Mouse (Mus musculus): ENCODE measurements around the gene Cpne5. TPM values are rescaled to one million over a fixed set of nuclear protein-coding genes. Genes with fewer than 3 reads are reported as not detected.

Cpne5 gene
- polyA plus RNA-seq, 1 experiment, result 0.16 TPM

DNA sequence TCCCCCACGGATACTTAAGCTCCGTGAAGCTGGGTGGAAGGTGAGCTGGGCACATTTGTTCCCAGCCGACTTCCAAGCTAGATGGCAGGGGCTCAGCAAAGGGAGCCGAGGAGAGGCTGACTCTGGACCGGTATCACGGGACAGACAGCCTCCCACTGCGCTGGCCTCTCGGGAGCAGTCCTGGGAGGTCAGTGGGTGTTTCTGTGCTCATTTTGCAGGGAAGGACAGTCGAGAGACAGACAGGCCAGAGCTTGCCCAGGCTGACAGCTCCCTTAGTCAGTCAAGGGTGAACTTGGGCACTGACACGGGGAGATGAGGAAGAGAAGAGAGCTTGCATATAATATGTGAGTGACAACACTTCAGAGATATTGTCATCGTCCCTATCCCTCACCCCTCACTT lies 54.8 kb downstream of the Cpne5 start:
- no peak for TF ChIP-seq MYOD1 (IDR thresholded peaks at IDR 0.05; ENCODE audit: control insufficient read depth, insufficient read length, low read depth)
- no peak for TF ChIP-seq CTCF (IDR thresholded peaks at IDR 0.05; ENCODE audit: control insufficient read depth, insufficient read depth, insufficient read length)
- TF ChIP-seq USF1 (IDR thresholded peaks at IDR 0.05; ENCODE audit: low read depth), result no peak
- no peak for TF ChIP-seq FOSL1 (IDR thresholded peaks at IDR 0.05; ENCODE audit: insufficient read depth, low read length, poor library complexity, severe bottlenecking)
- TF ChIP-seq MAX (IDR thresholded peaks at IDR 0.05), result no peak
- no peak for TF ChIP-seq MYOG (IDR thresholded peaks at IDR 0.05; ENCODE audit: control insufficient read depth, extremely low read depth, insufficient read length)
- no peak for TF ChIP-seq CEBPB (IDR thresholded peaks at IDR 0.05; ENCODE audit: low read depth)

DNA sequence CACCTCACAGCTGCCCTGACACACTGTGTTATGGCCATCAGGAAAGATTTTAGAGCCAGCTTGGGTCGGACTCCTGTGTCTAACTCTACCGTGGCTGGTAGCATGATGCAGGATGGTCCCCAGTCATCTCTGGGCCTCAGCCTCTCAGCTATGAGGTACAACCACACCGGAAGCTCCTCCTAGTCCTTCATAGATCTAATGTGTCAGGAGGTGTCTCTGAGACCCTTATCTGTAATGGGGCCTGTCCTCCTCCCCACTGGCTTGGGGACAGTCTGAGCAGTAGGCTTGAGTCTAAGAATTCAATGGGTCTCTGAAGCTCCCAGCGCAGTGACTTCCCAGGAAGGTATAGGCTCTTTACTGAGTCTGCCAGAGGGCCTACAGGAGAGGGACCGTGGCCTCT lies 56.2 kb downstream of the Cpne5 start:
- no peak overlapping the region for H3ac ChIP-seq (ENCODE audit: control insufficient read depth, insufficient read length, low read depth)
- no peaks in the 10 kb centered on the region for H3K79me2 ChIP-seq (ENCODE audit: control insufficient read depth, insufficient read depth)
- H3K79me3 ChIP-seq (ENCODE audit: low read depth), result no peaks in the 10 kb centered on the region
- no peaks in the 10 kb centered on the region for H3K27me3 ChIP-seq (ENCODE audit: control insufficient read depth, insufficient read depth, insufficient read length)
- H3K36me3 ChIP-seq (ENCODE audit: control insufficient read depth, insufficient read depth), result no peaks in the 10 kb centered on the region
- no peak overlapping the region for H3K4me3 ChIP-seq (ENCODE audit: insufficient read depth, poor library complexity, severe bottlenecking)
- TF ChIP-seq MAX (IDR thresholded peaks at IDR 0.05) (no peak), MYOD1 (IDR thresholded peaks at IDR 0.05; ENCODE audit: control insufficient read depth, insufficient read length, low read depth) (no peak), CEBPB (IDR thresholded peaks at IDR 0.05; ENCODE audit: low read depth) (no peak), CTCF (IDR thresholded peaks at IDR 0.05; ENCODE audit: control insufficient read depth, insufficient read depth, insufficient read length) (no peak)

More for the DNA sequence above, 54.8 kb downstream of the Cpne5 start:
- no peak overlapping the region for H3K4me3 ChIP-seq (ENCODE audit: insufficient read depth, poor library complexity, severe bottlenecking)
- no peaks in the 10 kb centered on the region for H3K79me2 ChIP-seq (ENCODE audit: control insufficient read depth, insufficient read depth)
- H3K27me3 ChIP-seq (ENCODE audit: control insufficient read depth, insufficient read depth, insufficient read length), result no peaks in the 10 kb centered on the region
- no peak overlapping the region for H3ac ChIP-seq (ENCODE audit: control insufficient read depth, insufficient read length, low read depth)
- H3K36me3 ChIP-seq (ENCODE audit: control insufficient read depth, insufficient read depth), result no peaks in the 10 kb centered on the region
- H3K79me3 ChIP-seq (ENCODE audit: low read depth), result no peaks in the 10 kb centered on the region

DNA sequence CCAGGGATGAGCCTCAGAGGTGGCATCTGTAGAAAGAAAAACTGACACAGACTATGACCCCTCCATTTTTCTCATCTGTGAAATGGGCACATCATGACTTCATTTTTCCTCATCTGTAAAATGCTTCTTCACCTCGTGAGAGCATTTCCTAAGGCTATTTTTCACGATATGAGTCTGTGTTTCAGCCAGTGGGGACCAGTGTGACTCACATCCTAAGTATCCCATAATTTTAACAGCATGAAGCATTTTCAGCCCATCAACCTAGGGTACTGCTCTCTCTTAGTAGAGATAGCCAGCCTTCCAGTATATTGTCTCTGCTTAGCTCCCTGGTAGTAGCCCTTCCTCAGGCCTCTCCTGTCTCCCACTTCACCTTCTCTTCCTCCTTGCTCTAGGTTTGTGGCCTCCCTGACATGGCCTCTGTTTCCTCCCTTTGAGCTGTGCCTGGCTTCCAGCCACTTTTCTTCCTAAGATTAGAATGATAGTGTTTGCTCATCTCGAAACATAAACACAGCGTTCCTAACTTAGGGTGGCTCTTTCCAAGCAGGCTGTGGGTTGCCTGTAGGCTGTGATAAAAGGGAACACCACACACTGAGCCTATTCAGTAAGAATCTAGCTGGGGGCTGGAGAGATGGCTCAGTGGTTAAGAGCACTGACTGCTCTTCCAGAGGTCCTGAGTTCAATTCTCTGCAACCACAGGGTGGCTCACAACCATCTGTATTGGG lies 57.4 kb downstream of the Cpne5 start:
- H3K79me3 ChIP-seq (ENCODE audit: low read depth), result no peaks in the 10 kb centered on the region
- H3K79me2 ChIP-seq (ENCODE audit: control insufficient read depth, insufficient read depth), result no peaks in the 10 kb centered on the region
- H3ac ChIP-seq (ENCODE audit: control insufficient read depth, insufficient read length, low read depth), result no peak overlapping the region
- TF ChIP-seq CEBPB (IDR thresholded peaks at IDR 0.05; ENCODE audit: low read depth) (no peak), CTCF (IDR thresholded peaks at IDR 0.05; ENCODE audit: control insufficient read depth, insufficient read depth, insufficient read length) (no peak), FOSL1 (IDR thresholded peaks at IDR 0.05; ENCODE audit: insufficient read depth, low read length, poor library complexity, severe bottlenecking) (no peak), MYOD1 (IDR thresholded peaks at IDR 0.05; ENCODE audit: control insufficient read depth, insufficient read length, low read depth) (no peak), MYOG (IDR thresholded peaks at IDR 0.05; ENCODE audit: control insufficient read depth, extremely low read depth, insufficient read length) (no peak), USF1 (IDR thresholded peaks at IDR 0.05; ENCODE audit: low read depth) (no peak)
- H3K4me3 ChIP-seq (ENCODE audit: insufficient read depth, poor library complexity, severe bottlenecking), result no peak overlapping the region
- no peaks in the 10 kb centered on the region for H3K27me3 ChIP-seq (ENCODE audit: control insufficient read depth, insufficient read depth, insufficient read length)
- no peaks in the 10 kb centered on the region for H3K36me3 ChIP-seq (ENCODE audit: control insufficient read depth, insufficient read depth)

DNA sequence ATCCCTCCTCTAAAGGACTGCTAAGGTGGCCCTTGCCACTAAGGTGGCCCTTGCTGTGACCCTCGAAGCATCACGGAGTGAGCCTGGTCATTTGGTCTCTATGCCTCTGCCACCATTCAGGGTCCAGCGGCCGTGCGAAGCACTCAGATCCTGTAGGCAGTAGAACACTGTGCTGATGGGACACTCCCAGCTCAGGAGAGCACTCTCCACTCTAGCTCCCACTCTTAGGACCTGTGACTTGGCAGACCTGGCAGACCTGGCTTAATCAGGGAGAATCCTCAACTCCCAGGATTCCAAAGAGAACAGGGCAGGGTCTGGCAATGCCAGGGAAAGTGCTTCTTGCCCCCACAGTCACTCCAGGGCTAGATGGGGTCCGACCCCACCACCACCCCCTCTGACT lies 58.0 kb downstream of the Cpne5 start:
- Histone ChIP-seq H3K79me3 (ENCODE audit: low read depth) (no peaks in the 10 kb centered on the region), H3K4me3 (ENCODE audit: insufficient read depth, poor library complexity, severe bottlenecking) (no peak overlapping the region), H3K79me2 (ENCODE audit: control insufficient read depth, insufficient read depth) (no peaks in the 10 kb centered on the region), H3ac (ENCODE audit: control insufficient read depth, insufficient read length, low read depth) (no peak overlapping the region), H3K27me3 (ENCODE audit: control insufficient read depth, insufficient read depth, insufficient read length) (no peaks in the 10 kb centered on the region), H3K36me3 (ENCODE audit: control insufficient read depth, insufficient read depth) (no peaks in the 10 kb centered on the region)
- no peak for TF ChIP-seq CEBPB (IDR thresholded peaks at IDR 0.05; ENCODE audit: low read depth)
- TF ChIP-seq USF1 (IDR thresholded peaks at IDR 0.05; ENCODE audit: low read depth), result no peak
- TF ChIP-seq MYOD1 (IDR thresholded peaks at IDR 0.05; ENCODE audit: control insufficient read depth, insufficient read length, low read depth), result no peak
- no peak for TF ChIP-seq MYOG (IDR thresholded peaks at IDR 0.05; ENCODE audit: control insufficient read depth, extremely low read depth, insufficient read length)
- TF ChIP-seq MAX (IDR thresholded peaks at IDR 0.05), result no peak
- no peak for TF ChIP-seq CTCF (IDR thresholded peaks at IDR 0.05; ENCODE audit: control insufficient read depth, insufficient read depth, insufficient read length)
- no peak for TF ChIP-seq FOSL1 (IDR thresholded peaks at IDR 0.05; ENCODE audit: insufficient read depth, low read length, poor library complexity, severe bottlenecking)

DNA sequence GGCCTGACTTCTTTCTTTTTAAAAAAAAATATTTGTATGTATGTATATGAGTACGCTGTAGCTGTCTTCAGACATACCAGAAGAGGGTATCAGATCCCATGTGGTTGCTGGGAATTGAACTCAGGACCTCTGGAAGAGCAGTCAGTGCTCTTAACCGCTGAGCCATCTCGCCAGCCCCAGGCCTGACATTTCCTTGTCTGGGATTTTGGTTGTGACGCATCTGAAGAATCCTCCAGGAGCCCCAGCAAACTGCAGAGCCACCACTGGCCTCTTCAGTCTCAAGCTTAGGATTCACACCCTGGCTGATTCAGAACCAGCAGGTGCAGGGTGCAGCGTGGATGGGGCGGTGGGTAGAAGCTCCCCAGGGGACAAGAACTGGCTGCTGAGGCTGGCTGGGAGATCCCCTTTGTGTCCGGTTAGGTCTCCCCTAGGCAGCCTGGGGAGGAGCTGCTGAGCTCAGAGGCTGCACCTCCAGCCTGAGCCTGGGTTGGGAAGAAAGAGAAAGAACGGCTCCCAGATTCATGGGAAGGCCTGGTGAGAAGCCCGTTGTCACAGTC lies 59.4 kb downstream of the Cpne5 start:
- Histone ChIP-seq H3ac (ENCODE audit: control insufficient read depth, insufficient read length, low read depth) (no peak overlapping the region), H3K27me3 (ENCODE audit: control insufficient read depth, insufficient read depth, insufficient read length) (no peaks in the 10 kb centered on the region)
- no peak for TF ChIP-seq CTCF (IDR thresholded peaks at IDR 0.05; ENCODE audit: control insufficient read depth, insufficient read depth, insufficient read length)

More for the DNA sequence above, 59.4 kb downstream of the Cpne5 start:
- H3K4me3 ChIP-seq (ENCODE audit: insufficient read depth, poor library complexity, severe bottlenecking), result no peak overlapping the region
- no peaks in the 10 kb centered on the region for H3K79me2 ChIP-seq (ENCODE audit: control insufficient read depth, insufficient read depth)
- no peaks in the 10 kb centered on the region for H3K79me3 ChIP-seq (ENCODE audit: low read depth)
- no peaks in the 10 kb centered on the region for H3K36me3 ChIP-seq (ENCODE audit: control insufficient read depth, insufficient read depth)

Data from C2C12 (cell line).